Mouse (Mus musculus) midbrain, embryonic 16.5 days (tissue): ENCODE data around the gene Adora1. TPM values are rescaled to one million over a fixed set of nuclear protein-coding genes. Genes with fewer than 3 reads are reported as not detected.

Experiments
- ATAC-seq: fragments of 200-750 bp; cut with Nextera tagmentation; 2 replicates; pipeline ENCODE4 v1.8.0; 2017; ENCODE audit warnings: moderate TSS enrichment
- H3K27ac ChIP-seq: fragments of 300-500 bp; sonication (generic); 2 replicates; pipeline ENCODE4 v1.5.1; 2014; ENCODE audit warnings: mild to moderate bottlenecking, low read length, mixed read lengths
- H3K27me3 ChIP-seq: fragments of 300-500 bp; sonication (generic); 2 replicates; pipeline ENCODE4 v1.6.1; 2014; ENCODE audit warnings: low read depth, low read length, mixed read lengths; ENCODE audit not compliant: control insufficient read depth, insufficient read depth
- H3K36me3 ChIP-seq: fragments of 300-500 bp; sonication (generic); 2 replicates; pipeline ENCODE4 v1.6.1; 2014; ENCODE audit warnings: mild to moderate bottlenecking, low read length, moderate library complexity, mixed read lengths; ENCODE audit not compliant: control insufficient read depth, insufficient read depth
- H3K4me1 ChIP-seq: fragments of 300-500 bp; sonication (generic); 2 replicates; pipeline ENCODE4 v1.6.1; 2014; ENCODE audit warnings: mild to moderate bottlenecking, low read length, mixed read lengths; ENCODE audit not compliant: control insufficient read depth, insufficient read depth
- H3K4me2 ChIP-seq: fragments of 300-500 bp; sonication (generic); 2 replicates; pipeline ENCODE4 v1.6.1; 2014; ENCODE audit warnings: mild to moderate bottlenecking, low read length, mixed read lengths
- H3K4me3 ChIP-seq: fragments of 300-500 bp; sonication (generic); 2 replicates; pipeline ENCODE4 v1.5.1; 2014; ENCODE audit warnings: low read depth, mild to moderate bottlenecking, low read length, moderate library complexity, mixed read lengths
- H3K9ac ChIP-seq: fragments of 300-500 bp; sonication (generic); 2 replicates; pipeline ENCODE4 v1.6.1; 2014; ENCODE audit warnings: low read depth, low read length, mixed read lengths
- H3K9me3 ChIP-seq: fragments of 300-500 bp; sonication (generic); replicated peaks from 2 replicates; pipeline ENCODE4 v1.6.1; 2014; ENCODE audit warnings: mild to moderate bottlenecking, low read length, mixed read lengths; ENCODE audit not compliant: control insufficient read depth, poor library complexity, severe bottlenecking
- WGBS: fragments of 180-500 bp; shearing (Covaris S2); extraction: QIAGEN DNeasy Blood & Tissue Kit; methylation state at CpG from one replicate; pipeline ENCODE4 v1.1.7; 2014; 5-methylcytosine and 5-hydroxymethylcytosine counted together
- polyA plus RNA-seq: library from polyadenylated mRNA; unstranded; fragments of >200 nt; fragmentation: Nextera tagmentation; extraction: Ambion mirVana; gene quantifications from 2 replicates; pipeline ENCODE4 v1.2.1, GENCODE M21; 2015

Gene Adora1
- polyA plus RNA-seq, 1 experiment from 2014 or later, result 26.6 TPM

DNA sequence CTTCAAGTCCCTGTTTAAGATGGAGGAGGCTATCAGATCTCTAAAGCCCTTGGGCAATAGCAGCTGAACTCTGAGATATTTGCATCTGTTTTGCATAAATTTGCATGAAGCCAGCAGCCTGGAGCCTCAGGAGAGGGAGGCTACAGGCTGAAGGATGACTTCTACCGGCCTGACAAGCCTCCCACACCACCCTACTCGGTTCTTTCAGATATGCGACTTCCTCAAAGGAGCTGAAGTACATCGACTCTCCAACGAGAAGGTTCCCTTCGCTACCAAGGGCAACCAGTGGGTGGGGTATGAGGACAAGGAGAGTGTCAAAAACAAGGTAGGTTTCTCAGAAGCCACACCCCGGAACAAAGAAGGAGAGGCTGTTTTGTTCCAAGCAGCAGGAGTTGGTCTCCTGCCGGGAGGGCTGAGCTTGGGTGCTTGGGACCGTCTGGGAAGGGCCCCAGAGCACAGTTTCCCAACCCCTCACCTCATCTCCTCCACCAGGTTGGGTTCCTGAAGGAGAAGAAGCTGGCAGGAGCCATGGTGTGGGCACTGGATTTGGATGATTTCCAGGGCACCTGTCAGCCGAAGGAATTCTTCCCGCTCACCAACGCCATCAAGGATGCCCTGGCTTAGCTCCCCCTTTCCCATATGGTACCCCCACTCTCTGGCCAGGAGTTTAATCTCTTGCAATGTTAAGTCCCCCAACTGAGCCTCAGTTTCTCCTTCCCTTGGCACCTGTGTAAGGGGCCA, 46.1 kb downstream of the Adora1 start:
- Histone ChIP-seq H3K36me3 (no peaks in the 10 kb centered on the region), H3K4me1 (peaks cover 10% of the 10 kb centered on the region; the same call in 1 of the 2 replicates), H3K9me3 (no peaks in the 10 kb centered on the region), H3K27ac (peak overlapping the region; percentile 14), H3K27me3 (no peaks in the 10 kb centered on the region), H3K4me3 (no peak overlapping the region), H3K4me2 (no peak overlapping the region), H3K9ac (no peak overlapping the region)
- peak; percentile 59 for ATAC-seq
- WGBS, result 24% methylated on average over 12 of the region's 12 CpGs

DNA sequence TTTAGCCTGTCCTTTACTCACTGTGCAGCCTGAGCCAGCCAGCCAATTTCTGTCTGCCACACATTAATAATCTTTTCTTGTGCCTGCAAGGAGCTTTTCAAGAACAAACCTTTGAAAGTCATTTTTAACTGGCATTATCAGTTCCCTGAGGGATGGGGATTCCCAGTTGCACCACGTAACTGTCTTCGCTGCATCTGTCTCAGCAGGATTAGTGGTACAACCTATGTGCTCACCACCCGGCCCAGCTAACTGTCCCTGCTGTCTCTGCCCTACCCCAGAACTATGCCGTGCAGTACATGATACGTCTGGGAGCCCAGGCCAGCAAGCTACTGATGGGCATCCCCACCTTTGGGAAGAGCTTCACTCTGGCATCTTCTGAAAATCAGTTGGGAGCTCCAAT, 47.0 kb downstream of the Adora1 start:
- no peak overlapping the region for H3K4me3 ChIP-seq
- no peak overlapping the region for H3K4me2 ChIP-seq
- H3K27me3 ChIP-seq, result no peaks in the 10 kb centered on the region
- no peak; the same call in 1 of the 2 replicates for ATAC-seq
- H3K9me3 ChIP-seq, result no peaks in the 10 kb centered on the region
- 41% methylated on average over 5 of the region's 5 CpGs for WGBS
- H3K4me1 ChIP-seq, result peaks cover 10% of the 10 kb centered on the region; the same call in 1 of the 2 replicates
- no peaks in the 10 kb centered on the region for H3K36me3 ChIP-seq
- peak overlapping the region; percentile 14 for H3K27ac ChIP-seq
- no peak overlapping the region for H3K9ac ChIP-seq

DNA sequence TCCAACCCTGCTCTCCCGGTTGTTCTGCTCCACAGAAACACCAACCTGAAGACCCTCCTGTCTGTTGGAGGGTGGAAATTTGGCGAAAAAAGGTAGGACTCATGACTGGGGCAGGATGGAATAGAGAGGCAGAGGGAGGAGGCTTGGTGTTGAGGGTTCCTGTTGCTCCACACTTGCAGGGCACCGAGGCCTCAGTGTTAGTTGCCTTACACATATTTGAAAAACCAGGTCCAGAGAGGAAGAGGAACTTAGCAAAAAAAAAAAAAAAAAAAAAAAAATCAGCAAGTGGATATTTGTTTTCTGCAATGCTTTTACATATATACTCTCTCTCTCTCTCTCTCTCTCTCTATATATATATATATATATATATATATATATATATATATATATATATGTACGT, 51.1 kb downstream of the Adora1 start:
- H3K27ac ChIP-seq, result no peak overlapping the region
- no peak overlapping the region for H3K9ac ChIP-seq
- WGBS, result 79% methylated on average over 4 of the region's 4 CpGs
- peaks cover 10% of the 10 kb centered on the region; the same call in 1 of the 2 replicates for H3K4me1 ChIP-seq
- no peak for ATAC-seq
- no peak overlapping the region for H3K4me3 ChIP-seq
- H3K36me3 ChIP-seq, result no peaks in the 10 kb centered on the region
- no peaks in the 10 kb centered on the region for H3K9me3 ChIP-seq
- H3K27me3 ChIP-seq, result no peaks in the 10 kb centered on the region; the same call in 1 of the 2 replicates
- no peak overlapping the region for H3K4me2 ChIP-seq

DNA sequence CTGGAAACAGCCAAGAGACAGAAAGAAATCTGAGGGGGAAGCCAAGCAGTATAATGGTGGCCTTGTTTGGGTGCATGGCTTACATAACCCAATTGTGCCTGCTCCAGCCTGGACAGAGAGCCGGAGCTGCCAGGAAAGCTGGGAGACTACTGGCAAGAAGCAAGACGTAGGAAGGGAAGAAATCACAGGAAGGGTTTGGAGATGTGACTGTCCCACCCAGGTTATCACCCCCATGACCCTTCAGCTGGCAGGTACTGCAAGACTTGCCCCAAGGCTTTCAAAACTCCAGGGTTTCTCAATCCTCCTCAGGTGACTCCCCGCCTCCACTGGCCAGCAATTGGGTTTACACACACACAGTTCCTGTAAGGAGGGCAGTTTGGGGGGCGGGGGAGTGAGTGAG, 53.2 kb downstream of the Adora1 start, which contains the start of gene Chil1:
TSS of gene Chil1 (plus strand) at position 152 of the 400 bp plus-strand sequence.
- no peak for ATAC-seq

DNA sequence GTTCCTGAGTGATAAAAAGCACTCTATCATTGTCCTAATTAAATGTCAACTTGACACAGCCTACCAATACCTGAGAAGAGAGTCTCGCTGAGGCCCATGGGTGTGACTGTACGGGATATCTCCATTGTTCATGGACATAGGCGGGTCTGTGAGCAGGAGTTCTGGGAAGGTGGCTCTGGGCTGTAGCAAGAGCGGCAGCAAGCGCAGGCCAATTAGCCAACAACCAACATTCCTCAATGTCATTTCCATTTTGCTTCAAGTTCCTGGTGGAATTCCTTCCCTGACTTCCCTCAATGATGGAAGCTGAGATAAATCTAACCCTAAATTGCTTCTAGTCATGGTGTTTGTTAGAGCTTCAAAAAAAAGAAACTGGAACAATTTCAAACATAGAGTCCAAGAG, 57.3 kb downstream of the Adora1 start:
- Histone ChIP-seq H3K4me2 (no peak overlapping the region), H3K9me3 (no peaks in the 10 kb centered on the region), H3K27me3 (no peaks in the 10 kb centered on the region; the same call in 1 of the 2 replicates), H3K4me3 (no peak overlapping the region), H3K9ac (no peak overlapping the region), H3K4me1 (no peaks in the 10 kb centered on the region), H3K36me3 (no peaks in the 10 kb centered on the region), H3K27ac (no peak overlapping the region)
- no peak for ATAC-seq
- WGBS, result 91% methylated on average over 5 of the region's 5 CpGs

More for the DNA sequence above, 53.2 kb downstream of the Adora1 start, which contains the start of gene Chil1:
- Histone ChIP-seq H3K27me3 (no peaks in the 10 kb centered on the region; the same call in 1 of the 2 replicates), H3K4me2 (no peak within 1 kb of the TSS), H3K9ac (no peak within 1 kb of the TSS), H3K9me3 (no peaks in the 10 kb centered on the region), H3K27ac (no peak within 1 kb of the TSS), H3K4me1 (no peaks in the 10 kb centered on the region), H3K36me3 (no peaks in the 10 kb centered on the region), H3K4me3 (no peak within 1 kb of the TSS)
- WGBS, result 58% methylated on average over 4 of the region's 4 CpGs

DNA sequence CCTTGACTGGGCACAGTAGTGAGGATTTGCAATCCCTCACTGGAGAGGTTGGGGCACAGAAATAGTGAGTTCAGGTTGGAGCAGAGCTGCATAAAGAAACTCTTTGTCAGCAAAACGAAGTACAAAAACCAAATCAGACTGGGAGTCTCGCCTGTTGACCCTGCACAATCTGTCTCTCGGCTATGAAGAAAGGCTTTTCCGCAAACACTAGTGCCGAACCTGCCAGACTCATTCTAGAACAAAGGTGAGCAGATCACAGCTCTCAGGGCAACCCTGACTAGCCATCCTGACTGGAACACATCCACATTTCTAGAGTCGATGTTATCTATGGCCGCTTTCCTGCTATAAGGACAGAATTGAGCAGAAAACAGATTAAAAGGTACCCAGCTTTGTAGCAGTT, 62.1 kb downstream of the Adora1 start:
- H3K4me2 ChIP-seq, result no peak overlapping the region
- no peaks in the 10 kb centered on the region for H3K36me3 ChIP-seq
- no peak overlapping the region for H3K4me3 ChIP-seq
- WGBS, result 57% methylated on average over 7 of the region's 7 CpGs
- no peaks in the 10 kb centered on the region for H3K9me3 ChIP-seq
- ATAC-seq, result no peak
- no peak overlapping the region for H3K9ac ChIP-seq
- no peaks in the 10 kb centered on the region for H3K4me1 ChIP-seq
- no peak overlapping the region for H3K27ac ChIP-seq
- H3K27me3 ChIP-seq, result no peaks in the 10 kb centered on the region

DNA sequence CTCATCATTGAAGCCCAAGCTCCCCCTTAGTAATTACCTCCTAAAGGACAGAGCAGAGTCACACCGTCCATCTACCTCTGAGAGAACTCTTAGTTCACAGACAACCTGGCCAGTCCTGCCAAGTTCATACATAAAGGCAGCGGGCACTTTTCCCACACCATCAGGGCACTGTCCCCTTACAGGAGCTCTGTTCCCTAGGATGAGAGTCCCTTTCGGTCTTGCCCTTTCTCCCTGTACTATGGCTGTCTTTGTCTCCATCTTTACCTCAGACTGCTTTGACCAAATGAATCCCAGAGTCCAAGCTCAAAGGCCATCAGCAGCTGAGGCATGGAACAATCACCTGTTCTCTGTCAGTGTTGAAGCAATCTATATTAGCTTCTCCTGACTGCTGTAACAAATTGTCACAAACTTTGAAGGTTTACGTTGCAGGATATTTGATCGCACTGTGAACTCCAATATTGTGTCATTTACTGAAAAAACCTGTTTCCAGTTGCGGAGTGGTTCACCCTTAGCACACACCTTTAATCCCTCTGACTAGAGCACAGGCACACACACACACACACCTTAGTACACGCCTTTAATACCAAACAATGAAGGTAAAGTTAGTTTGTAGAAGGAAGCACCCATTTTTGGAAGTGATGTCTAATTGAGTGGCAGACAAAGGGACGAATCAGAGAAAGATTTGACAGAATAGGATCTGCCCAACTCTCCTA, 66.1 kb downstream of the Adora1 start:
- Histone ChIP-seq H3K4me2 (no peak overlapping the region), H3K27ac (no peak overlapping the region), H3K27me3 (no peaks in the 10 kb centered on the region), H3K4me1 (no peaks in the 10 kb centered on the region), H3K36me3 (no peaks in the 10 kb centered on the region), H3K4me3 (no peak overlapping the region), H3K9ac (no peak overlapping the region), H3K9me3 (no peaks in the 10 kb centered on the region)
- WGBS, result 90% methylated on average over 8 of the region's 8 CpGs
- ATAC-seq, result no peak

DNA sequence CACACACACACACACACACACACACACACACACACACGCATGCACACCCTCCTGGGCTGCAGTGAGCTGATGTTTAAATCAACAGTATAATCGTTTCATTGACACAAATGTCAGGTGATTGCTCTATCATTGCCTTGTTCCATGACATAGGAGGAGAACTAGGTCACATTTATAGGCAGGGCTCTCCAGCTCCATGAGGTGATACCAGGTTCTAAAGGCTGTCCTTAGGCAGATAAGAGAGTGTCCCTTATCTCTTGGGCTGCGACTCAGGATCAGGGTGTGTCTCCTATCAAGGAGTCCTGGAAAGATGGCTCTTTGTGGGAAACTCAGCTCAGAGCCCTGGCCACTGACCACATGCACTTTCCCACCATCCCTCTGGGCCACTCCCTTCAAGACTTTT, 66.7 kb downstream of the Adora1 start:
- H3K4me1 ChIP-seq, result no peaks in the 10 kb centered on the region
- H3K4me2 ChIP-seq, result no peak overlapping the region
- H3K27ac ChIP-seq, result no peak overlapping the region
- no peak overlapping the region for H3K9ac ChIP-seq
- WGBS, result 89% methylated on average over 3 of the region's 3 CpGs
- H3K4me3 ChIP-seq, result no peak overlapping the region
- no peaks in the 10 kb centered on the region for H3K36me3 ChIP-seq
- H3K27me3 ChIP-seq, result no peaks in the 10 kb centered on the region
- ATAC-seq, result no peak
- H3K9me3 ChIP-seq, result no peaks in the 10 kb centered on the region
